In the genomic region with DNA sequence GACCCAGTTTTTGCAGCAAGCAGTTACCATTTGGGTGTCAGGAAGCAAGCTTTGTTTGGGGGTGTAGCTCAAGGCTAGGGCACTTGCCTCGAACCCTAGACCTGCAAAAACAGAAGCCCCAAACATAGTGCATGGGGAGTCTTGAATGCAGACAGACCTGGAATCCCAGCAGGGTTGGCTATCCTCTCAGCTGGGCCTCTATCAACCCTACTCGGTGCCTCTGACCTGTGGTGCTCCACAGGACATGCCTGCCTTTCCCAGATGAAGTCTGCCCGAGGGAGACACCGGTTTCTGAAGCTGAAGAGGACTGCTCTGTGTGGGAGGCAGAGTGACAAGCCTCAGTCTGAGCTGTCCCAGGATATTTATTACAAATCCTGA, we compare ENCODE assay signal across 8 mouse cellular contexts.
DNase-seq lines count a peak whose midpoint lies in the region; ATAC-seq and TF ChIP-seq lines count a peak whose summit lies in the region.

No protein-coding gene starts in this region.

- no peaks in the 10 kb centered on the region for H3K79me2 ChIP-seq in heart, adult 2 months (replicated peaks; ENCODE audit: control insufficient read depth, insufficient read depth, low read length)

- H3K27ac ChIP-seq in heart, adult 2 months, result peak overlapping the region; percentile 87
- H3K27ac ChIP-seq in lung, embryonic 16.5 days (ENCODE audit: low read length), result peak overlapping the region; percentile 94
- peak overlapping the region; percentile 86 for H3K27ac ChIP-seq in limb, embryonic 13.5 days
- H3K27ac ChIP-seq in stomach, embryonic 14.5 days (ENCODE audit: low read length), result peak overlapping the region; percentile 99

- no peak for ATAC-seq in lung, embryonic 16.5 days (ENCODE audit: low read depth)
- no peak for ATAC-seq in limb, embryonic 13.5 days (ENCODE audit: low FRiP score, low read depth)
- peak; percentile 16; the same call in 1 of the 2 replicates for ATAC-seq in stomach, embryonic 14.5 days (ENCODE audit: insufficient number of reproducible peaks, insufficient read depth, low FRiP score, low read depth)
- ATAC-seq in erythroblast, adult 5-6 weeks (replicated peaks; ENCODE audit: low FRiP score, poor library complexity, severe bottlenecking), result no peak

- H3K4me3 ChIP-seq in heart, adult 2 months, result no peak overlapping the region
- H3K4me3 ChIP-seq in lung, embryonic 16.5 days (ENCODE audit: low read length), result no peak overlapping the region
- no peak overlapping the region for H3K4me3 ChIP-seq in limb, embryonic 13.5 days
- no peak overlapping the region for H3K4me3 ChIP-seq in stomach, embryonic 14.5 days (ENCODE audit: low read depth, low read length)

- H3K4me1 ChIP-seq in heart, adult 2 months (ENCODE audit: control insufficient read depth, insufficient read depth, low read length), result peaks cover 37% of the 10 kb centered on the region
- H3K4me1 ChIP-seq in lung, embryonic 16.5 days (replicated peaks; ENCODE audit: control insufficient read depth, insufficient read depth, low read length), result peaks cover 59% of the 10 kb centered on the region
- peaks cover 75% of the 10 kb centered on the region for H3K4me1 ChIP-seq in limb, embryonic 13.5 days
- H3K4me1 ChIP-seq in stomach, embryonic 14.5 days (ENCODE audit: control insufficient read depth, insufficient read depth, low read length), result peaks cover 55% of the 10 kb centered on the region

- H3K27me3 ChIP-seq in heart, adult 2 months (ENCODE audit: control insufficient read depth, insufficient read depth, low read length), result no peaks in the 10 kb centered on the region
- no peaks in the 10 kb centered on the region for H3K27me3 ChIP-seq in lung, embryonic 16.5 days (ENCODE audit: control insufficient read depth, insufficient read depth, low read depth, low read length)
- H3K27me3 ChIP-seq in limb, embryonic 13.5 days, result no peaks in the 10 kb centered on the region
- no peaks in the 10 kb centered on the region for H3K27me3 ChIP-seq in stomach, embryonic 14.5 days (ENCODE audit: control insufficient read depth, insufficient read depth, low read length)

- peaks cover 12% of the 10 kb centered on the region for H3K36me3 ChIP-seq in heart, adult 2 months (ENCODE audit: control insufficient read depth, insufficient read depth, low read length)
- no peaks in the 10 kb centered on the region for H3K36me3 ChIP-seq in lung, embryonic 16.5 days (ENCODE audit: control insufficient read depth, insufficient read depth, low read length)
- no peaks in the 10 kb centered on the region for H3K36me3 ChIP-seq in limb, embryonic 13.5 days
- H3K36me3 ChIP-seq in stomach, embryonic 14.5 days (ENCODE audit: control insufficient read depth, insufficient read depth, low read length), result no peaks in the 10 kb centered on the region

- intact Hi-C loops in heart, adult 2 months (cut with DNase I), result loop anchor here (10.0 kb wide), 1 partner anchor 360 kb away; no protein-coding TSS in a partner anchor

- peak overlapping the region; percentile 53; the same call in 1 of the 2 replicates for H3K9ac ChIP-seq in heart, adult 2 months (ENCODE audit: low read depth, low read length)
- H3K9ac ChIP-seq in lung, embryonic 16.5 days (ENCODE audit: low read length), result no peak overlapping the region; the same call in 1 of the 2 replicates
- 0 out of 2 replicates have a peak overlapping the region, but pooled peaks have one; percentile 19 for H3K9ac ChIP-seq in limb, embryonic 13.5 days
- H3K9ac ChIP-seq in stomach, embryonic 14.5 days (replicated peaks; ENCODE audit: low read depth, low read length), result no peak overlapping the region

- H3K4me2 ChIP-seq in lung, embryonic 16.5 days (ENCODE audit: low read depth, low read length), result no peak overlapping the region
- H3K4me2 ChIP-seq in limb, embryonic 13.5 days (replicated peaks), result peak overlapping the region; percentile 57; the same call in 1 of the 2 replicates
- H3K4me2 ChIP-seq in stomach, embryonic 14.5 days (replicated peaks; ENCODE audit: low read depth, low read length), result no peak overlapping the region

- WGBS in heart, adult 2 months, result 18% methylated on average over 4 of the region's 4 CpGs
- WGBS in lung, embryonic 16.5 days, result 26% methylated on average over 4 of the region's 4 CpGs
- 22% methylated on average over 4 of the region's 4 CpGs for WGBS in limb, embryonic 13.5 days
- WGBS in stomach, embryonic 14.5 days, result 13% methylated on average over 4 of the region's 4 CpGs

- DNase-seq in heart, adult 2 months, result no peak
- no peak for DNase-seq in heart, adult 8-10 months (ENCODE audit: low spot score)
- DNase-seq in lung, postnatal 10 days, result no peak
- no peak for DNase-seq in left cerebral cortex, adult 9 months (ENCODE audit: low spot score in 2 of 2)

- H3K9me3 ChIP-seq in lung, embryonic 16.5 days (ENCODE audit: control insufficient read depth, low read length), result no peaks in the 10 kb centered on the region
- H3K9me3 ChIP-seq in limb, embryonic 13.5 days, result no peaks in the 10 kb centered on the region
- H3K9me3 ChIP-seq in stomach, embryonic 14.5 days (ENCODE audit: control insufficient read depth, low read depth, low read length), result no peaks in the 10 kb centered on the region

- no peak for TF ChIP-seq POLR2A in heart, adult 2 months (IDR thresholded peaks at IDR 0.05; ENCODE audit: insufficient read depth, low read depth, low read length)

- TF ChIP-seq EP300 in heart, adult 2 months (IDR thresholded peaks at IDR 0.05; ENCODE audit: insufficient read depth, low read depth, low read length), result no peak

- no peak for TF ChIP-seq CTCF in heart, adult 2 months (IDR thresholded peaks at IDR 0.05)

Comparison
In these comparisons a context has a peak if more than half of its experiments do, and no peak if none do; other contexts are left out.
1. H3K9ac ChIP-seq: peak in heart, adult 2 months (single experiment) and limb, embryonic 13.5 days (single experiment); none in lung, embryonic 16.5 days (single experiment) and stomach, embryonic 14.5 days (single experiment).
2. Peak in every context shown above with its lines, with median percentiles within 50 percentile points of each other: H3K27ac ChIP-seq.